Mouse (Mus musculus) thymus, postnatal 10 days (tissue): ENCODE data around the gene Cit.
"Not testable (repeated sequence)": the region's sequence is repeated elsewhere in the genome, so short reads cannot be mapped to it uniquely, and the experiment has no call there.

Experiments used
- DNase-seq, 2 experiments: peaks; one replicate each; pipeline ENCODE4 v3.0.0; 2021; ENCODE audit warnings: low spot score in 2 of 2

The Cit gene

GRCm38 (mm10) chr5:115844766-115845634 lies at the start of gene Cit:
Cit (plus strand) TSS chr5:115845278.
- DNase-seq = peak; percentile 94 to 96

DNA sequence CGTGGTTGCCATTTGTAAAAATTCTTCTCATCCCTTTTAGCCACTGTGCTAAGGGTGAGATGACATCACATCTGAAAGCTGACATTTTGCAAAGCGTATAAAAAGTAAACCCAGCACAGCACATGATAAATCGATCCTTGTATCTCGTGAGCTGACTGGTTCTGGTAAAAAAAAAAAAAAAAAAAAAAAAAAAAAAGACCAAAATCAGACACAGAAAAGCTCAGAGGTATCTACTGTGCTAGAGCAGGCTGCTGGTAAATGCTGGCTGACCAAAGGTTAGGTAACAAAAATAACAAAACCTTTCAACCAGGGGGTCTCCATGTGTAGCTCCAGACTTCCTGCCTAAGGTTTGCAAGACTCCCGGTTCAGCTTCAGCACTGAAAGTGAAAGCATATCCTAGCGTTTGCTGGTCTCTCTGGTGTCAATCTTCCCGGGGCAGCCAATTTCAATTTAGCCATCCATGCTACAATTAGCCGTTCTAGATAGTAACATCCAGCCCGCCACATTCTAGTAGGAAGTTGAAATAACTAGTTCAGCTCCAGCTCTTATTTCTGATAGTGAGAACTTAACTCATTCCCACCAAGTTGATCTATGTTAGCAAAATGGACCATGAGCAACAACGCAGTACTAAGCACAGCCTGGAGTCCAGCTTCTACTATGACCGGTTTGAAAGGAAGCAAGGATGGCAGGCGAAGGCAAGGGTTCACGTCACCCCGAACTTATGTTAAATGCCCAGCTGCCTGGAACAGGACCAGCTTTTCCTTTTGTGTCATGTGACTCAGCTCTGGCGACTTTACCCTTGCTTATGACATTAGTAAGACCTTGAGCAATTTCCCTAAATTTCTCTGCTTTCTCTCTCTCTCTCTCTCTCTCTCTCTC lies 45.8 kb upstream of the Cit start:
- DNase-seq = no peak

- DNase-seq = no peak
Measured at GRCm38 (mm10) chr5:115799895-115800232, 45.2 kb upstream of the Cit start.

DNA sequence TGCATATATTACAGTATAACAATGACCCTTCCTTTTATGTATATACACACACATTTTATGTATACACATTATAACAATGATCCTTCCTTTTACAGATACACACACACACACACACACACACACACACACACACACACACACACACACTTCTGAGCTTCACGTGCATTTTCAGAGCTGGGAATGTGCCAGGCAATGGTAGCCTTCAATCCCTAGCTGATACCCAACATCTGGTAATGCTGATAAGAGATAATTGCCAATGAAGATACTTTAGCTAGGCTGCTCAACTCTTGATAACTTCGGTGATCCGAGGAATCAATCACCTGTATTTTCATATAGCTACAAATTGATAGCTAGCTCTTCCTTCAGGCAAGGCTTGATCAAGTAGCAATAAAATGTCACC lies 32.8 kb upstream of the Cit start:
- no peak for DNase-seq

- no peak for DNase-seq
Measured at GRCm38 (mm10) chr5:115817022-115817421, 28.1 kb upstream of the Cit start.

DNA sequence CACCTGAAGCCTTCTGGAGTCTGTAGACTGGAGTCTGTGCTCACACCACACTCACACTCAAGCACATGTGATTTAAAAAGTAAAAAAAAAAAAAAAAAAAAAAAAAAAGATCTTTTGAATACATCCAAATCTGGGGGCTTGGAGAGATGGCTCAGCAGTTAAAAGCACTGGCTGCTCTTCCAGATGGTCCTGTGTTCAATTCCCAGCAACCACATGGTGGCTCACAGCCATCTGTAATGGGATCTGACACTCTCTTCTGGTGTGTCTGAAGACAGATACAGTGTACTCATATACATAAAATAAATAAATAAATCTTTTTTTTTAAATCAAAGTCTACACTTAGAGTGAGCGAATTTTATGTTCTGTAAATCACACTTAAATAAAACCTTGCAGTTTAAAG lies 27.4 kb upstream of the Cit start:
- not testable (repeated sequence) for DNase-seq

- no peak for DNase-seq
Measured at GRCm38 (mm10) chr5:115819966-115820365, 25.1 kb upstream of the Cit start.

DNA sequence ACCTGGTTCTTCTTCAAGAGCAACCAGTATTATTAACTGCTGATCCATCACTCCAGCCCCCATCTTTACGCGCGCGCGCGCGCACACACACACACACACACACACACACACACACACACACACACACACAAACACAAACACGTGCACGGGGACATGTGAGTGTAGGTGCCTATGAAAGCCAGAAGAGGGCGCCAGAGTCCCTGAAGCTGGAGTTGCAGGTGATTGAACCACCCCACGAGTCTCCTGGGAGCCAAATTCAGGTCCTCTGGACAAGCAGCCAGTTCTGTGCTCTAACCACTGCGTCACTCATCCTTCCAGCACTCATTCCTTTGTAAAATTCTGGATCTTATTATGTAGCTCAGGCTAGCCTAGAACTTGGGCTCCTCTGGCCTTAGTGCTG lies 23.9 kb upstream of the Cit start:
- DNase-seq = no peak

- no peak for DNase-seq
Measured at GRCm38 (mm10) chr5:115821910-115822309, 23.2 kb upstream of the Cit start.

GRCm38 (mm10) chr5:115832754-115833153 lies 12.3 kb upstream of the Cit start:
- DNase-seq = no peak

DNA sequence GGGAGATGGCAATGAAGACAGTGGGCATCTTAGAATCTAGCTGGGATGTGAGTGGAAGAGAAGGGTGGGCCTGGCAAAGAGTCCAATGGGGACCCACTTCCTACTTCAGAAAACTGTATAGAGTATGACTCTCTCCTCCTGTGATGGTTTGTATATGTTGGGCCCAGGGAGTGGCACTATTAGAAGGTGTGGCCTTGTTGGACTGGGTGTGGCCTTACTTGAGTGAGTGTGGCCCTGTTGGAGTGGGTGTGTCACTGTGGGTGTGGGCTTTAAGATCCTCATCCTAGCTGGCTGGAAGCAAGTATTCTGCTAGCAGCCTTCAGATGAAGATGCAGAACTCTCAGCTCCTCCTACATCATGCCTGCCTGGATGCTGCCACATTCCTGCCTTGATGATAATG lies 11.3 kb upstream of the Cit start:
- not testable (repeated sequence) for DNase-seq

DNA sequence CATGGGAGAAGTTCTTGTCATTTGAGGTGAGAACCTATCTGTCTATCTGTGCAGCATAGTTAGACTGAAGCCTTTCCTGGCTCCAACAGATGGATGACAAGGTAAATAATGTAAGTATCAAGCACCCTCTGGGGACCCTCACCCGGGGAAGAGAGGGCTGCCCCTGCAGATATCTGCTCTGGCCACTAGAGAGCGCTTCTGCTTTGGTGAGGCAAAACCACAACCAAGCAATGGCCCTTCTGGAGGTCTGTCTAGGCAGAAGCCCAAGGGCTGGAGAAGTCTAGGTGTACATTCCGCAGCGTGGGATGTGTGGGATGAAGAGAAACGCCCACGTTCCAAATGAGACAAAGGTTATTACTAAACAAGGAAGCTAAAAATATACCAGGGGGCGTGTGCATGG lies 9.8 kb upstream of the Cit start:
- DNase-seq = peak in 1 of 2 experiments; percentile 51

DNA sequence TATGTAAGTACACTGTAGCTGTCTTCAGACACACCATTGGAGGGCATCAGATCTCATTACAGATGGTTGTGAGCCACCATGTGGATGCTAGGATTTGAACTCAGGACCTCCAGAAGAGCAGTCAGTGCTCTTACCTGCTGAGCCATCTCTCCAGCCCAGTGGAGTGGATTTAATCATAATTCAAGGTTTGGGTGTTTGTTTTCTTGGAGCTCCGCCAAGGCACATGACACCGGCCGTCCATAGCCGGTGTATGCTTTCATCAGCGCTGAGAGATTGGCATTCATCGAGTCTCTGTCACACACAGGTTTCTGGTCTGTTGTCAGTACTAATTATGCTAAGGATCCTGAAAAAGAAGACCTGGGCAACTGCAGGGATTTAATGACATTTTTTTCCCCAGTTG lies 7.0 kb upstream of the Cit start:
- no peak for DNase-seq

DNA sequence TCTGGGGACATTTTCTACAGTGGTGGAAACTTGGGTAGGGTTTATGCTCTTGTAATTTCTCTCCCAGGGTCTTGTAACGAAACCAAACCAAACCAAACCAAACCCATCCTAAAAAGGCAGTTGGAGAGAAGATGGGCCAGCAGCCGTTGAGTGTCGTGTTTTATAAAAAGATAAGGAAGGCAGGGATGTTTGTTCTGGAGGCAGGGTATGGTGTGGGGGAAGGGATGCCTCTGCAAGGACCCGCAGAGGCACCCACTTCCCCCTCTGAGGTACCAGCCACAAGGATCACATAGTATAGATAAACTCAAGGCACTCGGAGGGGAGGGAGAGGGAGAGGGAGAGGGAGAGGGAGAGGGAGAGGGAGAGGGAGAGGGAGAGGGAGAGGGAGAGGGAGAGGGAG lies 4.6 kb upstream of the Cit start:
- DNase-seq = no peak

GRCm38 (mm10) chr5:115840946-115841775 lies 3.9 kb upstream of the Cit start:
- no peak for DNase-seq

DNA sequence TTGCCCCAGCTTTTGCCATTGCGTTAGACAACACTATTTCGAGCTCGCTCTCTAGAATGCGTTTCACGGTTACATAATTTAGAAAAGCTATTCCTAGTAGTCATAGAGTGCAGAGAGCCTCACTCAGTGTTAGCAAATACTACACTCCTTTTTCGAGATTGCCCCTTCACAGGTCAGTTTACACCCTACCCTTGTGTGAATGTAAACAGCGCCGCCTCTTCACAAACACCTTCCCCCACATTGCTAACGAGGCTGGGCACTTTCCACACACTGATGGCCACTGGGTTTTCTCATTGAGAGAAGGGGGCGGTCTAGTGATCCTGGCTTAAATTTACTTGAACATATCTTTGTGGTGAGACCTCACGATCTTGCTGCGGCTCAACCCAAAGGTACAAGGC lies 711 bp upstream of the Cit start:
- no peak for DNase-seq

DNA sequence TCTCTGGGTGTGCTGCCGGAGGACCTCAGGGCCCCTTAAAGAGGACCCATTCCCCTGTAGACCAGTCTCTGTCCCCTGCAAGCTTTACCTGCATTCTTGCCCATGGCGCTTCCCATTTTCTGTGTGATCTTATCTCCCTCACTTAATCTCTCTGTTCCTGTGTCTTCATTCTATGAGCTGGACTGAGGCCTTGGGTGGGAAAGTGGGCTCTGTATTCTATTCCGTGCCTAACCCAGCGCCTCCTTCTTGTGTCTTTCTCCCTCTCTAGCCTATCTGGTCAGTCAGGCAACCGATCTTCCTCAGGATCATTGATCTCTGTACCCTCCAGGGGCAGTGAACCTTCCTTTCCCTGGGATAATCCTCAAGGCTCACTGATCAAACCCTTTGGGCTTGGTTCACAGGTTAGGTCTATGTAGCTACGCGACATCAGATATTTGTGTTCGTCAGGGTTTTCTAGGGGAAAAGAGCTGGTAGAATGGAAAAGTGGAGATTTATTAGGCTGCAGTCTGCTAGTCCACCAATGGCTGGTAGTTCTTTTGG lies 627 bp downstream of the Cit start:
- DNase-seq = no peak

DNA sequence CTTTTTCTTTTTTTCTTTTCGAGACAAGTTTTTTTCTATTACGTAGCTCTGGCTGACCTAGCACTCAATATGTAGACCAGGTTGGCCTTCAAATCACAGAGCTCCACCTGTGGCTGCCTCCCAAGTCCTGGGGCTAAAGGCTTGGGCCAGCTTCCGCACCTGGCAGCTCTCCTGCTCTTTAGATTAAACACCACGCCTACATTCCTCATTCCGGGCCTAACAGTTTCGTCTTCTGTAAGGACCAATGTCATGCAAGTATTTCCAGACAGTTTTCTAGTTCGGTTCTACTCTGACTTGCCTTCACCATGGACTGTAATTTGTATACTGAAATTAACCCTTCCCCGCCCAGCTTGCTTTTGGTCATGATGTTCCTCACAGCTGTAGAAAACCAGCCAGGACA lies 2.1 kb downstream of the Cit start:
- no peak for DNase-seq

DNA sequence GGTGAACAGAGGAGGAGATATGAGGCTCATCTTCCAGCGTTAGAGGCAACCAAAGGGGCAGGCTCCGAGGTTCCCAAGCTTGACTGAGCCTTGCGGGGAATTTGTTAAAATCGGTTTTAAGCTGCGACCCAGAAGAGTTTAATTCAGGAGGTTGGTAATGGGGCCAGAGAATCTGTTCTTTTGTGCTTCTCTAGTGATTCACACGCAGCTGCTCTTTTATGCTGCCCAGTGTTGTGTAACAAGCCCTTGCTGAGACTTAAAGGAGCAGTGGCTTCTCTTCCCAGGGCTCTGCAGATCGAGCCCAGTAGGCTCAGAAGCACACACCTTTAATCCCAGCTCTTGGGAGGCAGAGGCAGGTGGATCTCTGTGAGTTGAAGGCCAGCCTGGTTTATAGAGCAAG lies 3.4 kb downstream of the Cit start:
- no peak for DNase-seq

DNA sequence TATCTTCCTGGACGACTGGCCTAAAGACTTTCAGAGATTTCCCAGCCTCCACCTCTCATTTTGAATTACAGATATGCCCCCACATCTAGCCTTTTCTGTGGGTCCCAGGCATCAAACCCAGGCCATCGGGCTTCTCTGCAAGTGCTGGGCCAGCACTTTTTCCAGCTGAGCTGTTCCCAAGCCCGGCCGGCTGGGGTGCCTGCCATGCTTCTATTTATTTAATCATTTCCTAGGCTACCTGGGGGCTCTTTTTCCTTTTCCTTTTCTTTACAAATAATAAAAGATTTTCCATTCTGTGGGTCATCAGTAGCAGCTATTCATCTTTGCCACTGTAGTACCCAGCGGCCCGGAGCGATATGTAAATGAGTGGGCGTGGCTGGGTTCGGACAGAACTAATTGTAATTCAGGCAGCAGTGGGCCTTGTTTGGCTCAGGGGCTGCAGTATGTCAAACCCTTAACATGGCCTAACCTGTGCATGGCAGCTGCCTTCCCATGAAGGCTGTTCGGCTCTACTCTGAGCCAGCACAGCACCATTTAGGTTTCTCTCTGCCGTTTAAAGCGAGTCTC lies 4.3 kb downstream of the Cit start:
- no peak for DNase-seq

- DNase-seq = no peak
Measured at GRCm38 (mm10) chr5:115850250-115851028, 5.4 kb downstream of the Cit start.
